Mouse (Mus musculus): ENCODE data around the gene Ptprd. TPM values are rescaled to one million over a fixed set of nuclear protein-coding genes. Genes with fewer than 3 reads are reported as not detected.

Ptprd gene
- polyA plus RNA-seq, 1 experiment from 2014 or later: 21.0 TPM

- no peak for ATAC-seq (ENCODE audit: insufficient number of reproducible peaks, low FRiP score, low TSS enrichment, low read depth)
- H3K27ac ChIP-seq (replicated peaks; ENCODE audit: low read depth, low read length): no peak overlapping the region
- no peak overlapping the region for H3K4me3 ChIP-seq (ENCODE audit: low read depth, low read length)
- no peaks in the 10 kb centered on the region for H3K4me1 ChIP-seq (ENCODE audit: control insufficient read depth, insufficient read depth, low read length)
- H3K36me3 ChIP-seq (ENCODE audit: control insufficient read depth, insufficient read depth, low read length): no peaks in the 10 kb centered on the region
- H3K4me2 ChIP-seq (ENCODE audit: low read depth, severe bottlenecking): no peak overlapping the region
- H3K9ac ChIP-seq (ENCODE audit: low read length): no peak overlapping the region
- DNase-seq (ENCODE audit: low spot score): peak; percentile 55
- 50% methylated on average over 3 of the region's 3 CpGs for WGBS
- no peaks in the 10 kb centered on the region for H3K9me3 ChIP-seq (ENCODE audit: control insufficient read depth, low read length)
- no peaks in the 10 kb centered on the region for H3K27me3 ChIP-seq (ENCODE audit: control insufficient read depth, insufficient read depth, low read length)
Measured at GRCm38 (mm10) chr4:76948251-76948650, 1263.5 kb downstream of the Ptprd start.

- H3K9me3 ChIP-seq (ENCODE audit: control insufficient read depth, low read length): no peaks in the 10 kb centered on the region
- no peak overlapping the region for H3K4me3 ChIP-seq (ENCODE audit: low read depth, low read length)
- no peaks in the 10 kb centered on the region for H3K4me1 ChIP-seq (ENCODE audit: control insufficient read depth, insufficient read depth, low read length)
- ATAC-seq (ENCODE audit: insufficient number of reproducible peaks, low FRiP score, low TSS enrichment, low read depth) (no peak), DNase-seq (ENCODE audit: low spot score) (no peak)
- no peak overlapping the region for H3K9ac ChIP-seq (ENCODE audit: low read length)
- H3K4me2 ChIP-seq (ENCODE audit: low read depth, severe bottlenecking): no peak overlapping the region
- H3K27ac ChIP-seq (replicated peaks; ENCODE audit: low read depth, low read length): no peak overlapping the region
- H3K36me3 ChIP-seq (ENCODE audit: control insufficient read depth, insufficient read depth, low read length): no peaks in the 10 kb centered on the region
- WGBS: 86% methylated on average over 6 of the region's 6 CpGs
- H3K27me3 ChIP-seq (ENCODE audit: control insufficient read depth, insufficient read depth, low read length): no peaks in the 10 kb centered on the region
Measured at GRCm38 (mm10) chr4:76941382-76942360, 1270.1 kb downstream of the Ptprd start.

- Histone ChIP-seq H3K4me3 (ENCODE audit: low read depth, low read length) (no peak overlapping the region), H3K4me2 (ENCODE audit: low read depth, severe bottlenecking) (no peak overlapping the region), H3K36me3 (ENCODE audit: control insufficient read depth, insufficient read depth, low read length) (no peaks in the 10 kb centered on the region), H3K4me1 (ENCODE audit: control insufficient read depth, insufficient read depth, low read length) (no peaks in the 10 kb centered on the region), H3K9me3 (ENCODE audit: control insufficient read depth, low read length) (no peaks in the 10 kb centered on the region), H3K27me3 (ENCODE audit: control insufficient read depth, insufficient read depth, low read length) (no peaks in the 10 kb centered on the region), H3K27ac (replicated peaks; ENCODE audit: low read depth, low read length) (no peak overlapping the region), H3K9ac (ENCODE audit: low read length) (no peak overlapping the region)
- ATAC-seq (ENCODE audit: insufficient number of reproducible peaks, low FRiP score, low TSS enrichment, low read depth) (no peak), DNase-seq (ENCODE audit: low spot score) (no peak)
- WGBS: 73% methylated on average over 2 of the region's 2 CpGs
Measured at GRCm38 (mm10) chr4:76931559-76931958, 1280.2 kb downstream of the Ptprd start.

GRCm38 (mm10) chr4:76913532-76914150, 1298.1 kb downstream of the Ptprd start:
- no peak overlapping the region for H3K27ac ChIP-seq (replicated peaks; ENCODE audit: low read depth, low read length)

GRCm38 (mm10) chr4:76901692-76902091, 1310.1 kb downstream of the Ptprd start:
- H3K27ac ChIP-seq (replicated peaks; ENCODE audit: low read depth, low read length): no peak overlapping the region
- no peak for DNase-seq (ENCODE audit: low spot score)
- no peak overlapping the region for H3K4me3 ChIP-seq (ENCODE audit: low read depth, low read length)
- H3K27me3 ChIP-seq (ENCODE audit: control insufficient read depth, insufficient read depth, low read length): no peaks in the 10 kb centered on the region
- H3K9ac ChIP-seq (ENCODE audit: low read length): no peak overlapping the region
- no peak for ATAC-seq (ENCODE audit: insufficient number of reproducible peaks, low FRiP score, low TSS enrichment, low read depth)
- WGBS: 36% methylated on average over 1 of the region's 1 CpGs
- no peak overlapping the region for H3K4me2 ChIP-seq (ENCODE audit: low read depth, severe bottlenecking)
- H3K9me3 ChIP-seq (ENCODE audit: control insufficient read depth, low read length): no peaks in the 10 kb centered on the region
- no peaks in the 10 kb centered on the region for H3K36me3 ChIP-seq (ENCODE audit: control insufficient read depth, insufficient read depth, low read length)
- no peaks in the 10 kb centered on the region for H3K4me1 ChIP-seq (ENCODE audit: control insufficient read depth, insufficient read depth, low read length)

More at GRCm38 (mm10) chr4:76913532-76914150, 1298.1 kb downstream of the Ptprd start:
- H3K36me3 ChIP-seq (ENCODE audit: control insufficient read depth, insufficient read depth, low read length): no peaks in the 10 kb centered on the region
- no peak overlapping the region for H3K4me3 ChIP-seq (ENCODE audit: low read depth, low read length)
- H3K4me2 ChIP-seq (ENCODE audit: low read depth, severe bottlenecking): no peak overlapping the region
- no peak overlapping the region for H3K9ac ChIP-seq (ENCODE audit: low read length)
- DNase-seq (ENCODE audit: low spot score): no peak
- no peaks in the 10 kb centered on the region for H3K9me3 ChIP-seq (ENCODE audit: control insufficient read depth, low read length)
- ATAC-seq (ENCODE audit: insufficient number of reproducible peaks, low FRiP score, low TSS enrichment, low read depth): no peak
- H3K27me3 ChIP-seq (ENCODE audit: control insufficient read depth, insufficient read depth, low read length): no peaks in the 10 kb centered on the region
- H3K4me1 ChIP-seq (ENCODE audit: control insufficient read depth, insufficient read depth, low read length): no peaks in the 10 kb centered on the region
- 57% methylated on average over 5 of the region's 5 CpGs for WGBS

GRCm38 (mm10) chr4:76889669-76890068, 1322.1 kb downstream of the Ptprd start:
- ATAC-seq (ENCODE audit: insufficient number of reproducible peaks, low FRiP score, low TSS enrichment, low read depth) (no peak), DNase-seq (ENCODE audit: low spot score) (no peak)
- Histone ChIP-seq H3K27me3 (ENCODE audit: control insufficient read depth, insufficient read depth, low read length) (no peaks in the 10 kb centered on the region), H3K4me3 (ENCODE audit: low read depth, low read length) (no peak overlapping the region), H3K9ac (ENCODE audit: low read length) (no peak overlapping the region), H3K9me3 (ENCODE audit: control insufficient read depth, low read length) (no peaks in the 10 kb centered on the region), H3K27ac (replicated peaks; ENCODE audit: low read depth, low read length) (no peak overlapping the region), H3K36me3 (ENCODE audit: control insufficient read depth, insufficient read depth, low read length) (no peaks in the 10 kb centered on the region), H3K4me1 (ENCODE audit: control insufficient read depth, insufficient read depth, low read length) (no peaks in the 10 kb centered on the region), H3K4me2 (ENCODE audit: low read depth, severe bottlenecking) (no peak overlapping the region)
- WGBS: 85% methylated on average over 1 of the region's 1 CpGs

- no peak overlapping the region for H3K4me2 ChIP-seq (ENCODE audit: low read depth, severe bottlenecking)
- DNase-seq (ENCODE audit: low spot score) (no peak), ATAC-seq (ENCODE audit: insufficient number of reproducible peaks, low FRiP score, low TSS enrichment, low read depth) (no peak)
- H3K9me3 ChIP-seq (ENCODE audit: control insufficient read depth, low read length): no peaks in the 10 kb centered on the region
- no peak overlapping the region for H3K27ac ChIP-seq (replicated peaks; ENCODE audit: low read depth, low read length)
- H3K4me1 ChIP-seq (ENCODE audit: control insufficient read depth, insufficient read depth, low read length): no peaks in the 10 kb centered on the region
- no peaks in the 10 kb centered on the region for H3K36me3 ChIP-seq (ENCODE audit: control insufficient read depth, insufficient read depth, low read length)
- no peak overlapping the region for H3K9ac ChIP-seq (ENCODE audit: low read length)
- H3K4me3 ChIP-seq (ENCODE audit: low read depth, low read length): no peak overlapping the region
- WGBS: 88% methylated on average over 3 of the region's 3 CpGs
- H3K27me3 ChIP-seq (ENCODE audit: control insufficient read depth, insufficient read depth, low read length): no peaks in the 10 kb centered on the region
Measured at GRCm38 (mm10) chr4:76881610-76882009, 1330.2 kb downstream of the Ptprd start.

GRCm38 (mm10) chr4:76870971-76871370, 1340.8 kb downstream of the Ptprd start:
- Histone ChIP-seq H3K4me2 (ENCODE audit: low read depth, severe bottlenecking) (no peak overlapping the region), H3K4me3 (ENCODE audit: low read depth, low read length) (no peak overlapping the region), H3K27ac (replicated peaks; ENCODE audit: low read depth, low read length) (no peak overlapping the region), H3K9me3 (ENCODE audit: control insufficient read depth, low read length) (no peaks in the 10 kb centered on the region), H3K36me3 (ENCODE audit: control insufficient read depth, insufficient read depth, low read length) (no peaks in the 10 kb centered on the region), H3K9ac (ENCODE audit: low read length) (no peak overlapping the region), H3K27me3 (ENCODE audit: control insufficient read depth, insufficient read depth, low read length) (no peaks in the 10 kb centered on the region), H3K4me1 (ENCODE audit: control insufficient read depth, insufficient read depth, low read length) (no peaks in the 10 kb centered on the region)
- ATAC-seq (ENCODE audit: insufficient number of reproducible peaks, low FRiP score, low TSS enrichment, low read depth): no peak
- WGBS: 95% methylated on average over 1 of the region's 1 CpGs
- DNase-seq (ENCODE audit: low spot score): no peak
